Mouse (Mus musculus): ENCODE measurements around the gene Ccnq. TPM values are rescaled to one million over a fixed set of nuclear protein-coding genes. Genes with fewer than 3 reads are reported as not detected.
"Not testable (repeated sequence)": the region's sequence is repeated elsewhere in the genome, so short reads cannot be mapped to it uniquely, and the experiment has no call there.

The Ccnq gene
- polyA plus RNA-seq, 1 experiment from 2014 or later = 37.6 TPM

GRCm38 (mm10) chr11:78761086-78761485, 9.6 kb upstream of the Ccnq start:
- ATAC-seq (ENCODE audit: insufficient number of reproducible peaks, insufficient read depth, low FRiP score, low TSS enrichment, low read depth) = no peak
- 79% methylated on average over 9 of the region's 9 CpGs for WGBS

GRCm38 (mm10) chr11:78755299-78755698, 3.8 kb upstream of the Ccnq start:
- Histone ChIP-seq H3K4me3 (replicated peaks) (no peak overlapping the region), H3K27ac (no peak overlapping the region), H3K27me3 (no peaks in the 10 kb centered on the region), H3K4me2 (no peak overlapping the region), H3K36me3 (no peaks in the 10 kb centered on the region), H3K4me1 (replicated peaks) (peaks cover 6% of the 10 kb centered on the region), H3K9ac (replicated peaks) (no peak overlapping the region), H3K9me3 (no peaks in the 10 kb centered on the region)
- 75% methylated on average over 1 of the region's 1 CpGs for WGBS
- no peak for ATAC-seq (ENCODE audit: insufficient number of reproducible peaks, insufficient read depth, low FRiP score, low TSS enrichment, low read depth)

More at GRCm38 (mm10) chr11:78761086-78761485, 9.6 kb upstream of the Ccnq start:
- peaks cover 9% of the 10 kb centered on the region; the same call in 1 of the 2 replicates for H3K4me1 ChIP-seq (replicated peaks)
- H3K27ac ChIP-seq = no peak overlapping the region
- H3K36me3 ChIP-seq = no peaks in the 10 kb centered on the region
- H3K4me2 ChIP-seq = no peak overlapping the region
- no peak overlapping the region for H3K9ac ChIP-seq (replicated peaks)
- 0 out of 2 replicates have a peak, but pooled peaks cover 3% of the 10 kb centered on the region for H3K27me3 ChIP-seq
- no peaks in the 10 kb centered on the region for H3K9me3 ChIP-seq
- H3K4me3 ChIP-seq (replicated peaks) = no peak overlapping the region

- H3K36me3 ChIP-seq; ATAC-seq (ENCODE audit: insufficient number of reproducible peaks, insufficient read depth, low FRiP score, low TSS enrichment, low read depth); H3K27ac ChIP-seq; H3K9me3 ChIP-seq; H3K4me3 ChIP-seq (replicated peaks); H3K4me1 ChIP-seq (replicated peaks); H3K27me3 ChIP-seq; H3K9ac ChIP-seq (replicated peaks); H3K4me2 ChIP-seq: not testable (repeated sequence)
- 78% methylated on average over 1 of the region's 1 CpGs for WGBS
Measured at GRCm38 (mm10) chr11:78754177-78754576, 2.6 kb upstream of the Ccnq start.

GRCm38 (mm10) chr11:78753183-78753582, 1.7 kb upstream of the Ccnq start:
- Histone ChIP-seq H3K27me3 (no peaks in the 10 kb centered on the region), H3K4me1 (replicated peaks) (peaks cover 6% of the 10 kb centered on the region), H3K27ac (no peak overlapping the region), H3K9me3 (no peaks in the 10 kb centered on the region), H3K36me3 (peaks cover 15% of the 10 kb centered on the region; the same call in 1 of the 2 replicates), H3K4me2 (no peak overlapping the region), H3K9ac (replicated peaks) (no peak overlapping the region), H3K4me3 (replicated peaks) (no peak overlapping the region)
- no peak for ATAC-seq (ENCODE audit: insufficient number of reproducible peaks, insufficient read depth, low FRiP score, low TSS enrichment, low read depth)
- WGBS = 38% methylated on average over 1 of the region's 1 CpGs

- H3K9me3 ChIP-seq = no peaks in the 10 kb centered on the region
- no peak overlapping the region; the same call in 1 of the 2 replicates for H3K27ac ChIP-seq
- H3K9ac ChIP-seq (replicated peaks) = peak overlapping the region; percentile 55; the same call in 1 of the 2 replicates
Measured at GRCm38 (mm10) chr11:78751843-78752203, 294 bp upstream of the Ccnq start.

GRCm38 (mm10) chr11:78746264-78746663, 5.3 kb downstream of the Ccnq start:
- Histone ChIP-seq H3K27ac (no peak overlapping the region), H3K9ac (replicated peaks) (no peak overlapping the region), H3K4me3 (replicated peaks) (no peak overlapping the region), H3K9me3 (no peaks in the 10 kb centered on the region), H3K36me3 (peaks cover 22% of the 10 kb centered on the region; the same call in 1 of the 2 replicates), H3K4me1 (replicated peaks) (peaks cover 11% of the 10 kb centered on the region), H3K27me3 (no peaks in the 10 kb centered on the region), H3K4me2 (no peak overlapping the region)
- 90% methylated on average over 7 of the region's 7 CpGs for WGBS
- ATAC-seq (ENCODE audit: insufficient number of reproducible peaks, insufficient read depth, low FRiP score, low TSS enrichment, low read depth) = no peak

More at GRCm38 (mm10) chr11:78751843-78752203, 294 bp upstream of the Ccnq start:
- no peak for ATAC-seq (ENCODE audit: insufficient number of reproducible peaks, insufficient read depth, low FRiP score, low TSS enrichment, low read depth)
- Histone ChIP-seq H3K4me2 (peak overlapping the region; percentile 75), H3K27me3 (no peaks in the 10 kb centered on the region), H3K4me1 (replicated peaks) (peaks cover 6% of the 10 kb centered on the region), H3K4me3 (replicated peaks) (peak overlapping the region; percentile 51), H3K36me3 (peaks cover 22% of the 10 kb centered on the region; the same call in 1 of the 2 replicates)
- 7% methylated on average over 2 of the region's 2 CpGs for WGBS

- H3K9me3 ChIP-seq = no peaks in the 10 kb centered on the region
- H3K4me2 ChIP-seq = no peak overlapping the region
- no peak for ATAC-seq (ENCODE audit: insufficient number of reproducible peaks, insufficient read depth, low FRiP score, low TSS enrichment, low read depth)
- 0 out of 2 replicates have a peak overlapping the region, but pooled peaks have one; percentile 4 for H3K27ac ChIP-seq
- H3K27me3 ChIP-seq = no peaks in the 10 kb centered on the region
- WGBS = 68% methylated on average over 4 of the region's 4 CpGs
- no peak overlapping the region for H3K9ac ChIP-seq (replicated peaks)
- H3K36me3 ChIP-seq = peaks cover 22% of the 10 kb centered on the region; the same call in 1 of the 2 replicates
- no peak overlapping the region for H3K4me3 ChIP-seq (replicated peaks)
- H3K4me1 ChIP-seq (replicated peaks) = peaks cover 5% of the 10 kb centered on the region
Measured at GRCm38 (mm10) chr11:78745475-78745874, 6.1 kb downstream of the Ccnq start.

- Histone ChIP-seq H3K4me2 (no peak overlapping the region), H3K27me3 (no peaks in the 10 kb centered on the region), H3K4me3 (replicated peaks) (no peak overlapping the region), H3K27ac (no peak overlapping the region), H3K9me3 (no peaks in the 10 kb centered on the region), H3K36me3 (peaks cover under 1% of the 10 kb centered on the region; the same call in 1 of the 2 replicates), H3K4me1 (replicated peaks) (0 out of 2 replicates have a peak, but pooled peaks cover 4% of the 10 kb centered on the region), H3K9ac (replicated peaks) (no peak overlapping the region)
- no peak for ATAC-seq (ENCODE audit: insufficient number of reproducible peaks, insufficient read depth, low FRiP score, low TSS enrichment, low read depth)
- WGBS = 79% methylated on average over 3 of the region's 3 CpGs
Measured at GRCm38 (mm10) chr11:78742461-78742860, 9.1 kb downstream of the Ccnq start.

- no peak for ATAC-seq (ENCODE audit: insufficient number of reproducible peaks, insufficient read depth, low FRiP score, low TSS enrichment, low read depth)
- no peak overlapping the region for H3K4me2 ChIP-seq
- H3K27me3 ChIP-seq = no peaks in the 10 kb centered on the region
Measured at GRCm38 (mm10) chr11:78741958-78742357, 9.6 kb downstream of the Ccnq start.

GRCm38 (mm10) chr11:78739361-78739760, 12.2 kb downstream of the Ccnq start:
- Histone ChIP-seq H3K4me3 (replicated peaks) (no peak overlapping the region), H3K27me3 (no peaks in the 10 kb centered on the region), H3K9me3 (no peaks in the 10 kb centered on the region), H3K9ac (replicated peaks) (no peak overlapping the region), H3K4me2 (no peak overlapping the region), H3K27ac (no peak overlapping the region), H3K36me3 (no peaks in the 10 kb centered on the region), H3K4me1 (replicated peaks) (no peaks in the 10 kb centered on the region)
- ATAC-seq (ENCODE audit: insufficient number of reproducible peaks, insufficient read depth, low FRiP score, low TSS enrichment, low read depth) = no peak

More at GRCm38 (mm10) chr11:78741958-78742357, 9.6 kb downstream of the Ccnq start:
- H3K9ac ChIP-seq (replicated peaks) = no peak overlapping the region
- no peak overlapping the region for H3K27ac ChIP-seq
- 0 out of 2 replicates have a peak, but pooled peaks cover 4% of the 10 kb centered on the region for H3K4me1 ChIP-seq (replicated peaks)
- no peak overlapping the region for H3K4me3 ChIP-seq (replicated peaks)
- no peaks in the 10 kb centered on the region for H3K36me3 ChIP-seq
- 78% methylated on average over 7 of the region's 7 CpGs for WGBS
- H3K9me3 ChIP-seq = no peaks in the 10 kb centered on the region

- Histone ChIP-seq H3K4me3 (replicated peaks) (no peak overlapping the region), H3K4me1 (replicated peaks) (no peaks in the 10 kb centered on the region), H3K9me3 (no peaks in the 10 kb centered on the region), H3K9ac (replicated peaks) (no peak overlapping the region), H3K4me2 (no peak overlapping the region), H3K27me3 (no peaks in the 10 kb centered on the region), H3K27ac (no peak overlapping the region), H3K36me3 (no peaks in the 10 kb centered on the region)
- no peak for ATAC-seq (ENCODE audit: insufficient number of reproducible peaks, insufficient read depth, low FRiP score, low TSS enrichment, low read depth)
- WGBS = 70% methylated on average over 3 of the region's 3 CpGs
Measured at GRCm38 (mm10) chr11:78736877-78737408, 14.6 kb downstream of the Ccnq start.

GRCm38 (mm10) chr11:78735168-78735567, 16.4 kb downstream of the Ccnq start:
- Histone ChIP-seq H3K36me3 (no peaks in the 10 kb centered on the region), H3K27me3 (no peaks in the 10 kb centered on the region), H3K4me2 (no peak overlapping the region), H3K9ac (replicated peaks) (no peak overlapping the region), H3K4me1 (replicated peaks) (no peaks in the 10 kb centered on the region), H3K9me3 (no peaks in the 10 kb centered on the region), H3K27ac (no peak overlapping the region), H3K4me3 (replicated peaks) (no peak overlapping the region)
- 88% methylated on average over 1 of the region's 1 CpGs for WGBS
- no peak for ATAC-seq (ENCODE audit: insufficient number of reproducible peaks, insufficient read depth, low FRiP score, low TSS enrichment, low read depth)

Data from limb, embryonic 12.5 days (tissue).